Mouse (Mus musculus) CH12.LX (cell line): ENCODE results near the gene Sdccag8. TPM values are rescaled to one million over a fixed set of nuclear protein-coding genes. Genes with fewer than 3 reads are reported as not detected.

Experiments used
- DNase-seq: peaks from one replicate; pipeline ENCODE4 v3.0.0-alpha.2; 2013; ENCODE audit errors: extremely low read depth
- H3K27ac ChIP-seq: 2 replicates; pipeline ENCODE4 v1.5.1; 2012; ENCODE audit warnings: low read depth, mild to moderate bottlenecking, control low read depth, moderate library complexity; ENCODE audit not compliant: insufficient read depth
- H3K27me3 ChIP-seq: replicated peaks from 2 replicates; pipeline ENCODE3; 2012; ENCODE audit warnings: inconsistent platforms
- H3K36me3 ChIP-seq, 2 experiments: replicated peaks in 1 of 2; 2 replicates each; pipeline versions ENCODE3 to v1.6.1; 2012; ENCODE audit warnings: inconsistent platforms in 1 of 2, low read length in 1 of 2, mild to moderate bottlenecking in 1 of 2, mixed read lengths in 1 of 2, moderate library complexity in 1 of 2; ENCODE audit not compliant: control insufficient read depth in 1 of 2, insufficient read depth in 1 of 2
- H3K4me1 ChIP-seq, 2 experiments: 2 replicates each; pipeline ENCODE4 v1.6.1; 2012; ENCODE audit warnings: inconsistent platforms in 1 of 2, moderate library complexity in 1 of 2; ENCODE audit not compliant: insufficient read depth in 2 of 2, control insufficient read depth in 1 of 2
- H3K4me2 ChIP-seq: 2 replicates; pipeline ENCODE4 v1.6.1; 2012; ENCODE audit warnings: low read depth, mild to moderate bottlenecking, control low read depth; ENCODE audit not compliant: poor library complexity, insufficient read depth, severe bottlenecking
- H3K4me3 ChIP-seq, 3 experiments: fragments of 150-350 bp in 1 of 3; sonication (generic) in 1 of 3; replicated peaks in 1 of 3; 2 replicates each; pipeline versions ENCODE3 to v1.5.1; 2011 to 2012; ENCODE audit warnings: low read depth in 2 of 3, low read length in 2 of 3, mild to moderate bottlenecking in 2 of 3, moderate library complexity in 2 of 3, control low read depth in 1 of 3, improper control_type of control experiment in 1 of 3, inconsistent platforms in 1 of 3, mixed read lengths in 1 of 3; ENCODE audit not compliant: poor library complexity in 1 of 3
- H3K79me2 ChIP-seq: replicated peaks from 2 replicates; pipeline ENCODE4 v1.6.1; 2012; ENCODE audit warnings: mild to moderate bottlenecking, moderate library complexity; ENCODE audit not compliant: control insufficient read depth, poor library complexity, insufficient read depth, severe bottlenecking; ENCODE audit errors: extremely low read depth
- H3K9ac ChIP-seq: 2 replicates; pipeline ENCODE4 v1.6.1; 2012; ENCODE audit warnings: low read depth, mild to moderate bottlenecking, control low read depth, moderate library complexity; ENCODE audit not compliant: insufficient read depth
- H3K9me3 ChIP-seq: replicated peaks from 2 replicates; pipeline ENCODE3; 2012; ENCODE audit warnings: low read length, inconsistent platforms, mixed read lengths
- BHLHE40 ChIP-seq: IDR thresholded peaks from 2 replicates; pipeline ENCODE4 v1.6.1; 2011; ENCODE audit warnings: mild to moderate bottlenecking, low read depth, low read length, improper control_type of control experiment
- CTCF ChIP-seq, 2 experiments: IDR thresholded peaks in 1 of 2; conservative IDR thresholded peaks in 1 of 2; 2 replicates each; pipeline ENCODE4 v1.5.1; 2011 to 2012; ENCODE audit warnings: low read depth in 2 of 2, low read length in 2 of 2, improper control_type of control experiment in 1 of 2, inconsistent platforms in 1 of 2, mild to moderate bottlenecking in 1 of 2, moderate library complexity in 1 of 2
- E2F4 ChIP-seq: IDR thresholded peaks from 2 replicates; pipeline ENCODE4 v1.6.1; 2011; ENCODE audit warnings: low read depth, low read length, improper control_type of control experiment; ENCODE audit not compliant: insufficient replicate concordance
- EP300 ChIP-seq: IDR thresholded peaks from 2 replicates; pipeline ENCODE4 v1.6.1; 2011; ENCODE audit warnings: low read length, improper control_type of control experiment
- JUN ChIP-seq: IDR thresholded peaks from 2 replicates; pipeline ENCODE4 v1.6.1; 2011; ENCODE audit warnings: low read depth, mild to moderate bottlenecking, low read length, improper control_type of control experiment, moderate library complexity; ENCODE audit not compliant: insufficient read depth
- KAT2A ChIP-seq: IDR thresholded peaks from 2 replicates; pipeline ENCODE4 v1.6.1; 2012; ENCODE audit warnings: low read length, improper control_type of control experiment, inconsistent platforms; ENCODE audit not compliant: insufficient replicate concordance
- MAX ChIP-seq: IDR thresholded peaks from 2 replicates; pipeline ENCODE4 v1.6.1; 2011; ENCODE audit warnings: low read length, improper control_type of control experiment
- MEF2A ChIP-seq: IDR thresholded peaks from 2 replicates; pipeline ENCODE4 v1.6.1; 2014; ENCODE audit warnings: low read depth, mild to moderate bottlenecking, inconsistent platforms, low read length, improper control_type of control experiment, borderline replicate concordance
- MYC ChIP-seq: IDR thresholded peaks from 2 replicates; pipeline ENCODE4 v1.6.1; 2011; ENCODE audit warnings: low read depth, mild to moderate bottlenecking, improper control_type of control experiment, low read length
- NELFE ChIP-seq: IDR thresholded peaks from 2 replicates; pipeline ENCODE4 v1.6.1; 2011; ENCODE audit warnings: low read depth, low read length, improper control_type of control experiment
- RCOR1 ChIP-seq: conservative IDR thresholded peaks from 2 replicates; pipeline ENCODE4 v1.6.1; 2012; ENCODE audit warnings: low read depth, mild to moderate bottlenecking, inconsistent platforms, low read length, improper control_type of control experiment
- SIN3A ChIP-seq: IDR thresholded peaks from 2 replicates; pipeline ENCODE4 v1.6.1; 2012; ENCODE audit warnings: low read length, improper control_type of control experiment, inconsistent platforms
- TBP ChIP-seq: conservative IDR thresholded peaks from 2 replicates; pipeline ENCODE4 v1.6.1; 2011; ENCODE audit warnings: low read depth, low read length, improper control_type of control experiment
- UBTF ChIP-seq: IDR thresholded peaks from 2 replicates; pipeline ENCODE4 v1.6.1; 2012; ENCODE audit warnings: low read depth, mild to moderate bottlenecking, inconsistent platforms, low read length, improper control_type of control experiment, moderate library complexity
- USF2 ChIP-seq: conservative IDR thresholded peaks from 2 replicates; pipeline ENCODE4 v1.6.1; 2011; ENCODE audit warnings: low read depth, low read length, improper control_type of control experiment
- ZKSCAN1 ChIP-seq: IDR thresholded peaks from 2 replicates; pipeline ENCODE4 v1.6.1; 2012; ENCODE audit warnings: low read depth, inconsistent platforms, low read length, improper control_type of control experiment, borderline replicate concordance
- dilution Hi-C: fragments of 300-500 bp; cut with MboI; formaldehyde crosslinking; loops from 2 replicates; pipeline ENCODE4 v1.14.3; 2020; ENCODE audit warnings: low sequenced_read_pairs; ENCODE audit not compliant: extremely low pct_unique_long_range_greater_than_20kb, extremely low pct_ligation_motif_present
- in situ Hi-C: fragments of 300-500 bp; cut with MboI; formaldehyde crosslinking; loops from 3 replicates; pipeline ENCODE4 v1.14.3; 2019; ENCODE audit warnings: low sequenced_read_pairs, low pct_ligation_motif_present, low pct_unique_long_range_greater_than_20kb, mixed read lengths
- polyA plus RNA-seq: library from polyadenylated mRNA; unstranded; fragments of >175 nt; gene quantifications from 2 replicates; pipeline ENCODE4 v1.2.1, GENCODE M21; 2012; ENCODE audit warnings: low read depth; ENCODE audit not compliant: insufficient read length
- total RNA-seq, 2 experiments: library from RNA; depleted of rRNA; stranded (reverse); fragments of 300-350 nt in 1 of 2; fragments of >200 nt in 1 of 2; gene quantifications; 2 replicates each; pipeline ENCODE4 v1.2.3; 2012 to 2014

The Sdccag8 gene
- total and polyA plus RNA-seq, 3 experiments: 10.7 to 18.7 (median 10.9) TPM

DNA sequence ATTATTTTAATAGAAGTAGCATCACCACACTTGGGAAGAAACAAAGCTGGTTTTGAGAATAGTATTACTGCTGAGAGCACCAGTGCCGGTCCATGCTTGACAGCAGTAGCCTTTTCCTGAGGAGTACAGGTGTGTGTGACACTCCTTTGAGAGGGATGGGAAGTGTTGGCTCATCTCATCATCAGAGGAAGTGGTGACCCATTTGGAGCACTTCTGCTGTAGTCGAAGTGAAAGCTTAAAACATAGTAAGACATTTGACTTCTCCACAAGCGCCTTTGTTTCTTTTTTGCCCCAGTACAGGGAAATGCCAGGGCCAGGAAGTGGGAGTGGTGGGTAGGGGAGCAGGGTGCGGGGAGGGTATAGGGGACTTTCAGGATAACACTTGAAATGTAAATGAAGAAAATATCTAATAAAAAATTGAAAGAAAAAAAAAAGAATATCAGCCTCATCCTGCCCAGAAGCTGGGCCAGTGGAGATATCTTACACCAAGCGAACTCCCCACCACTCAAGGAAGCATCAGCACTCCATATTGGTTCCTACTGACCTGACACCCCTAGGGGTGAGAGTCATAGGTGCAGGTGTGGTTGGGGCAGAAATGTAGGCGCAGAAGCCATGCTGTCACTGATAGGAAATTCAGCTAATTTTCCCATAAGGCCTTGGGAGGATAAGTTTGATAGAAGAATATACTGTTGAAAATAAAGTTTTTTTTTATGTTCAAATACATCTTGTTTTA lies 159.1 kb downstream of the Sdccag8 start:
- Histone ChIP-seq H3K9me3 (no peaks in the 10 kb centered on the region), H3K4me1 (peaks cover 5 to 15% of the 10 kb centered on the region in 2 experiments; a peak in 3 of 4 replicates), H3K27ac (no peak overlapping the region), H3K9ac (no peak overlapping the region), H3K27me3 (no peaks in the 10 kb centered on the region), H3K36me3 (peaks cover 0 to 14% of the 10 kb centered on the region in 2 experiments), H3K4me2 (no peak overlapping the region), H3K79me2 (no peaks in the 10 kb centered on the region), H3K4me3 (no peak overlapping the region)
- TF ChIP-seq USF2 (no peak), BHLHE40 (no peak), RCOR1 (no peak), E2F4 (no peak), UBTF (no peak), MAX (no peak), NELFE (no peak), JUN (no peak)
- DNase-seq: no peak
- in situ Hi-C loops: no loop called here
- dilution Hi-C loops: no loop called here

DNA sequence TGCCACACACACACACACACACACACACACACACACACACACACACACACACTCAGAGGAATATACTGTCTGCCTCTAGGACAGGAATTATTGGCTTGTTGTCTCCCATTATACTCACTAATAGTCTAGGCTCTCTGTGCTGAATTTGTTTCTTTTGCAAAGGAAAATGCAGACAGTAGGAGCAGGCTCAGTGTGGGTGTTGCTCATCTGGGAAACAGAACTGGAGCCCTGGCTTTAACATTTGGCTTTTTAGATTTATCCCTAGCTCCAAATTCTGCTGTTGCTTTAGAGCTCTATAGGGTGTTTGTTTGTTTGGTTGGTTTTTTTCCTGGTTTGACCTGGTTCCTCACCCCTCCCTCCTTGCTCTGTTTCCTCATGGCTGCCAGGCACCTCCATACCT lies 164.8 kb downstream of the Sdccag8 start:
- Histone ChIP-seq H3K27me3 (no peaks in the 10 kb centered on the region), H3K36me3 (peaks cover 0 to 11% of the 10 kb centered on the region in 2 experiments), H3K4me3 (no peak overlapping the region), H3K4me2 (no peak overlapping the region), H3K9me3 (no peaks in the 10 kb centered on the region), H3K4me1 (peaks cover 7 to 26% of the 10 kb centered on the region in 2 experiments), H3K79me2 (no peaks in the 10 kb centered on the region), H3K27ac (no peak overlapping the region), H3K9ac (no peak overlapping the region)
- in situ Hi-C loops: no loop called here
- no peak for DNase-seq
- dilution Hi-C loops: no loop called here
- TF ChIP-seq UBTF (no peak), ZKSCAN1 (no peak), EP300 (no peak), KAT2A (no peak), USF2 (no peak), MYC (no peak), MEF2A (no peak), CTCF (conservative IDR thresholded peaks at IDR 0.05 in 1 of 2, IDR thresholded peaks at IDR 0.05 in 1 of 2; ENCODE audit: low read depth in 2 of 2, low read length in 2 of 2) (no peak), SIN3A (no peak), NELFE (no peak), TBP (no peak)
